Mouse (Mus musculus): Measurements from ENCODE around the gene Endod1.
A peak's percentile ranks its signal among the peaks of the same experiment; 100 is the strongest.
"Not testable (repeated sequence)": the region's sequence is repeated elsewhere in the genome, so short reads cannot be mapped to it uniquely, and the experiment has no call there.

The Endod1 gene

DNA sequence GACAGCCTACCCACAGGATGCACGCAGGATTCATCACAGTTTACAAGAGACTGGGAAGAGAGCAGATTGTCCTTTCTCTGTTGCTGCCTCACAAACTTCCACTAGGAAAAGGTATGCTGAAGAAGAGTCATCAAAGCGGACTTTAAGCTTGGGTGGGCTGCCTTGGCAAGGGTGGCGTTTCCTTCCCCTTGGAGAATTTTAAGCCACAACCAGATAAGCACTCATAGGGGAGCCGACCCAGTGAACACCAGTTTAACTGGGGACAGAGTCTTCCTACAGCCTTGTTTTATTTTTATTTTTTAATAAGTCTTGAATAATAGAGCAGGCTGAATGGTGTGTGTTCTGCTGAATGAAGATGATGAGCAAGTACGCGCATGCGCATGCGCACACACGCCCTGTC is 16.6 kb downstream of the Endod1 start:
- H3K36me3 ChIP-seq (ENCODE audit: control insufficient read depth, insufficient read depth, low read length, poor library complexity, severe bottlenecking) = no peaks in the 10 kb centered on the region
- no peaks in the 10 kb centered on the region for H3K27me3 ChIP-seq (ENCODE audit: control insufficient read depth, insufficient read depth, low read length, poor library complexity, severe bottlenecking)
- DNase-seq (ENCODE audit: low read depth, low spot score) = no peak

DNA sequence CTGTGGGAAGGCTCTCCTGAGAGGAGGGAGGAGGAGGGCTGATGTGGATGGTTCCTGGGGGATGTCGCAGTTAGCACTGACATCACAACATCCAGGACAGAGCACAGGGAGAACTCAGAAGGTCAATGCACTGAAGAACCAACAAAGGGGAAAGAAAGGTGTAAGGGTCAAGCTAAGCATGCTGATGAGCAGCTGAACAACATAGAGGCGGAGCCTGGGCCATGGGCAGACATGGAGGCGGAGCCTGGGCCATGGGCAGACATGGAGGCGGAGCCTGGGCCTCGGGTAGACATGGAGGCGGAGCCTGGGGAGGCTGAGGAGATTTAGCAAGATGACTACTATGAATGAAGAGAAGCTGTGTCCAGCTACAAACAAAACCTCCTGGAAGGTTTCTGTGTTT is 17.8 kb downstream of the Endod1 start:
- no peaks in the 10 kb centered on the region for H3K27me3 ChIP-seq (ENCODE audit: control insufficient read depth, insufficient read depth, low read length, poor library complexity, severe bottlenecking)
- H3K36me3 ChIP-seq (ENCODE audit: control insufficient read depth, insufficient read depth, low read length, poor library complexity, severe bottlenecking) = no peaks in the 10 kb centered on the region
- DNase-seq (ENCODE audit: low read depth, low spot score) = peak; percentile 28

DNA sequence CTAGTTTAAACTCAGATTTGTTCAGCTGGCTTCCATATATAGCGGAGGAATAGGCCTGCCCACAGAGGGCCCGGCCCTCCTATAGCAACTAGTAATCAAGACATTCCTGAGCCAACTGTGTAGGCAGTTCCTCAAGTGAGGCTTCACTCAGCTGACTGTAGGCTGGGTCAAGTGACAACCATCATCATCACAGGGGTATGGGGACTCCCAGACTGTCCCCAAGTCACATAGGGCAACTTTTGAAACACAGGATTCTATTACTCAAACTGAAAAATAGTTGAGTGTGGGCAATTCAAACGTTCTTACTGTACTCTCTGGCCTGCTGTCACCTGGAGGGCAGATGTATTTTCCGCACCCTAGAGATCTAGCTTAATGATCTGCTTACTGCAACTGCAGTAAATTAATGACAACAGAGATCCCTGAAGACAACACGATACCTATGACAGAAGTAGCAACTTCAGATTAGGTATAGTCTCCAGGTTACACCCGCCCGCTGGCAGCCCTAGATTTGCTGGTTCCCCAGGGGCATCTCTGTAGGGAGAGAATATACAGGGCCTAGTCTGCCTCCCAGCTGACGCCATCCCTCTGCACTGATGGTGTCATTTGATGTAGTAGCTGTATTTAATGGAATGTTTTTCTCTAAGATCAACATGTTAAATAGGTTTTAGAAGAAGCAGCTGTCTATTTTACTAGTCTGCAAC is 19.1 kb downstream of the Endod1 start:
- no peaks in the 10 kb centered on the region for H3K27me3 ChIP-seq (ENCODE audit: control insufficient read depth, insufficient read depth, low read length, poor library complexity, severe bottlenecking)
- no peaks in the 10 kb centered on the region for H3K36me3 ChIP-seq (ENCODE audit: control insufficient read depth, insufficient read depth, low read length, poor library complexity, severe bottlenecking)
- DNase-seq (ENCODE audit: low read depth, low spot score) = no peak

DNA sequence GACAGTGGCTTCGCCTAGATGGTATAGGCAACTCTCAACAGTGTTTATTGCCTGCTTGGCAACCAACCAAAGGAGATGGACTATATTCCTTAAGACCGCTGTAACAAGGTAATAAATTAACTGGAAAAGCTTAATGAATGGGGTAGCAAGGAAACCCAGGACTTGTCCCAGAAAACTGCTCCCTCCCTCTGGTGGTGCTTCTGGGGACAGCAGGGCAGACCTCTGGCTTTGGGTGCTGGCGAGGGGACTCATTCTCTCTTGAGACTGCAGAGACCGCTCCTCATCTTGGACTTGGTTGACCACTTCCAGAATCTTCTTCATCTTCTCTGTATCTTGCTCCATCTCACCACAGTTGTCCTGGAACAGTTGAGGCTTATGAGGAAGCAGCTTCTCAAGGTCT is 24.3 kb downstream of the Endod1 start:
- Histone ChIP-seq H3K27me3 (ENCODE audit: control insufficient read depth, insufficient read depth, low read length, poor library complexity, severe bottlenecking) (no peaks in the 10 kb centered on the region), H3K36me3 (ENCODE audit: control insufficient read depth, insufficient read depth, low read length, poor library complexity, severe bottlenecking) (0 out of 2 replicates have a peak, but pooled peaks cover 2% of the 10 kb centered on the region)
- peak; percentile 18 for DNase-seq (ENCODE audit: low read depth, low spot score)

DNA sequence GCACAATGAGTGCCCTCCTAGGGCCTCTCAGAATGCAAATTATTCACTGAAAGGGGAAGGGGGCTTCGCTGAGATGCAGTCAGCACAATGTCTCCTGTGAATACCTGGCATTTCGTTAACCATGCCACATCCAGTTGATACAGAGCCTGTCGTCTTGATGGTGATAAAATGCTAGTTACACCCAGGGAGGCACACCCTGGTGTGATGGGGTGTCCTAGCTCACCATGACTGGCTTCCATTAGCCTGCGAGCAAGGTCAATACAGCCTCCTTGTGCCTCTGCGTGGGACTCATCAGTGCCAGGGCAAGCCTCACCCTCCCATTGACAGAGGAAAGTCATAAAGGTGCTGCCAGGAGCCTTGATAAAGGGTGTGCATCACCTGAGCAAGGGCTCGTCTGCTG is 26.5 kb downstream of the Endod1 start:
- Histone ChIP-seq H3K27me3 (ENCODE audit: control insufficient read depth, insufficient read depth, low read length, poor library complexity, severe bottlenecking) (no peaks in the 10 kb centered on the region), H3K36me3 (ENCODE audit: control insufficient read depth, insufficient read depth, low read length, poor library complexity, severe bottlenecking) (0 out of 2 replicates have a peak, but pooled peaks cover 2% of the 10 kb centered on the region)
- DNase-seq (ENCODE audit: low read depth, low spot score) = no peak

DNA sequence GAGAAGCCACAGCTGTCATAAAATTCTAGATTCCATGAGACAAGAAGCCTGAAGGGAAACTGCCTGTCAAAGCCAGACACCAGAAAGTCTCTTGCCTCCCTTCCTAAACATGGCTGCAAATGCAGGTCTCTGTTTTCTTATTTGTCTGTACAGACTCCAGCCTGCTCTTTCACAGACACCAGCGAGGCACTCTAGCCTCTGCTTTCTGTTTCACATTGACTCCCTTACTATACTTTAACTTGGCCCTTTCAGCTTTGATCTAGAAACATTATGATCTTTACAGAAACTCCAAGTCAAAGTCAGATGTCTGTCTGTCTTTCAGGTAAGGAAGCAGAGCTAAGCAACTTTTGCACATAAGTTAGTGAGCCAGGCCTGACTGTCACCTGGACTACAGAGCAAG is 29.0 kb downstream of the Endod1 start:
- DNase-seq (ENCODE audit: low read depth, low spot score) = no peak
- Histone ChIP-seq H3K27me3 (ENCODE audit: control insufficient read depth, insufficient read depth, low read length, poor library complexity, severe bottlenecking) (no peaks in the 10 kb centered on the region), H3K36me3 (ENCODE audit: control insufficient read depth, insufficient read depth, low read length, poor library complexity, severe bottlenecking) (0 out of 2 replicates have a peak, but pooled peaks cover 2% of the 10 kb centered on the region)

DNA sequence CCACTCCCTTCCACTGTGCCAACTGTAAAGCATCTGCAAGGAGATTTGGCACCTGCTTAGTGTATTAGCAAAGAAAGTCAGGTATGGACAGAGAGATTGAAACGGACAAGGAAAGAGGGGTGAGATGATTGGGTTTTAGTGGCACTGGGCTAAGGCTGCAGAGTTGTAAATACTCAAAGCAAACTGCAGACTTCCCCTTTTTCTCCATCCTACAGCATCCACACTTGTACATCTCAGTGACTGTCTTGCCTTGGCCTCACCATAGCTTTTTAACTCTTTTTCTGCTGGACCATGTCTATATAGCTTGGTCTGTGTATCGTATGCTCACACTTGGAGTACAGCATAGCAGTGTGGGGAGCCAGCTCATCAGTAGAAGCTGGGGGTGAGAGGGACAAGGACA is 30.5 kb downstream of the Endod1 start:
- no peak for DNase-seq (ENCODE audit: low read depth, low spot score)
- Histone ChIP-seq H3K36me3 (ENCODE audit: control insufficient read depth, insufficient read depth, low read length, poor library complexity, severe bottlenecking) (no peaks in the 10 kb centered on the region), H3K27me3 (ENCODE audit: control insufficient read depth, insufficient read depth, low read length, poor library complexity, severe bottlenecking) (no peaks in the 10 kb centered on the region)

DNA sequence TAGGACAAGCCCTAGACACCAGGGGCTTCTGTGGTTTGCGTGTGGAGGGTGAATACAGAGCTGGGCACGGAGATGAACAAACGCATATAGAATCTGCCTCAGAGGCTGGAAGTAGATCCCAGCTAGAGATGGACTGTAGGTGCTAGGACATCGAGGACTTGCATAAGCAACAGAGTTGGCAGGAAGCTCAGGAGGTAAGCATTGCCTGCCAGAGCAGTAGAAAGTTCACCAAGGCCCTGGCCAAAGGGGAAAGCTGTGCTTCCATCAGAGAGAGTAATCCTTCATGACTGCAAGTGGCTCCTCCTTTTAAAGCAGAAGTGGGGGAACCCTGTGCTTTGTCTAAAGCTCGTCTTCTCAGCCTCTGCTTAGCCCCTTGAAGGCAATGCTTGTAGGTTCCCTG is 31.9 kb downstream of the Endod1 start:
- Histone ChIP-seq H3K36me3 (ENCODE audit: control insufficient read depth, insufficient read depth, low read length, poor library complexity, severe bottlenecking) (no peaks in the 10 kb centered on the region), H3K27me3 (ENCODE audit: control insufficient read depth, insufficient read depth, low read length, poor library complexity, severe bottlenecking) (no peaks in the 10 kb centered on the region)

DNA sequence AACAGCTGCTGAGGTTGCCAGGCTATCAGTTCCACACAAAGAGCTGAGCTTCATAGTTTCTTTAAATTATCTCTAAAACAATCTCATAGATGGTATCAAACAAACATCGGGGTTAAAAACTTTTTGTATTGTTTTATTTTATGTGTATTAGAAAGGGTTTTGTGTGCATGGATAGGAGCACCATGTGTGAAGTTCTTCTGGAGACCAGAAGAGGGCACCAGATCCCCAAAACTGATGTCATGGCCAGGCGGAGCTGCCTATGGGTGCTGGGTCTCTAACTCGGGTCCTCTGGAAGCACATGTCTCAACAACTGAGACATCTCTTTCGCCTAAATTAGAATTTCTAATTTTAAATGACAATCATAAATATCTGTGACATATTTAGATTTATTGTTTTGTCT is 32.9 kb downstream of the Endod1 start:
- peak; percentile 64 for DNase-seq (ENCODE audit: low read depth, low spot score)
- Histone ChIP-seq H3K27me3 (ENCODE audit: control insufficient read depth, insufficient read depth, low read length, poor library complexity, severe bottlenecking) (no peaks in the 10 kb centered on the region), H3K36me3 (ENCODE audit: control insufficient read depth, insufficient read depth, low read length, poor library complexity, severe bottlenecking) (no peaks in the 10 kb centered on the region)

More for the DNA sequence above, 31.9 kb downstream of the Endod1 start:
- no peak for DNase-seq (ENCODE audit: low read depth, low spot score)

DNA sequence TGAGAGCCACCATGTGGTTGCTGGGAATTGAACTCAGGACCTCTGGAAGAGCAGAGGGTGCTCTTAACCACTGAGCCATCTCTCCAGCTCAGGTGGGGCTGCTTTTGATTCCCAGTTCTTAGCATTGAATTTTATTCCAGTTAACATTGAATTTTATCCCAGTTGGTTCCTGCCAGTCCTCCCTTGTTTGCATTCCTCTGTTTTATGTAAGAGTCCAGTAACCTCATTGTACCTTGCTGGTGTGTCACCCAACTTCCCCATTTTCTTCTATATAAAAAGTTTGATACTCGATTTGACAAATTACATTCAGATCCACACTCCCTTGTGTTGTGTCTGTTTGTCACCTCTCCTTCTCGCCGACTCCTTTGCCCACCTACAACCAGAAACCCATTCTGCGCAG is 35.4 kb downstream of the Endod1 start:
- not testable (repeated sequence) for H3K27me3 ChIP-seq (ENCODE audit: control insufficient read depth, insufficient read depth, low read length, poor library complexity, severe bottlenecking); DNase-seq (ENCODE audit: low read depth, low spot score); H3K36me3 ChIP-seq (ENCODE audit: control insufficient read depth, insufficient read depth, low read length, poor library complexity, severe bottlenecking)

DNA sequence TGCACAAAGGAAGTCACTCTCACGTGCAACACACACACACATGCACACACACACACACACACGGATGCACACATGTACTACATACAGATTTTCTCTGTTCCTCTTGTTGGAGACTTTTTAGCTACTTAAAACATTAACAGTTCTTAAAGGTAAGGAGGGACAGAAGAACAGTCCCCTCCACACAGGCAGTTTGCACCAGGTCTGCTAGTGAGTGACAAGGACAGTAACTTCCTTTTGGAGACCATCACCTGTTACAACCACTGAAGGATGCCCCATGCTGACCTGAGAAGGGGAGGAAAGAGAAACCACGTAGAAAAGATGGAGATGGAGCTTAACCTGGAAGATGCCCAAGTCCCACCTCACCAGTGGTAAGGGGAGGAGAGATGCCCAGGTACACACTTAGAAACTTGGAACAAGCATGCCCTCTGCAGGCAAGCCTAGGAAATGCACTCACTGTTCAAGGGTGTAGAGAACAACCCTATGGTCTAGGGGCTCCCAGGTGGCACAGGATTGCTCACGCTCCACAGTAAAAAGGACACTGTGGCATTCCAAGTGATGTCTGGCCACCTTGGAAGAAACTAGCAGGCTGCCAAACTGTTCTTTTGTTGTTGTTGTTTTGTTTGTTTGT is 39.2 kb downstream of the Endod1 start:
- Histone ChIP-seq H3K27me3 (ENCODE audit: control insufficient read depth, insufficient read depth, low read length, poor library complexity, severe bottlenecking) (no peaks in the 10 kb centered on the region), H3K36me3 (ENCODE audit: control insufficient read depth, insufficient read depth, low read length, poor library complexity, severe bottlenecking) (no peaks in the 10 kb centered on the region)
- DNase-seq (ENCODE audit: low read depth, low spot score) = peak; percentile 86

DNA sequence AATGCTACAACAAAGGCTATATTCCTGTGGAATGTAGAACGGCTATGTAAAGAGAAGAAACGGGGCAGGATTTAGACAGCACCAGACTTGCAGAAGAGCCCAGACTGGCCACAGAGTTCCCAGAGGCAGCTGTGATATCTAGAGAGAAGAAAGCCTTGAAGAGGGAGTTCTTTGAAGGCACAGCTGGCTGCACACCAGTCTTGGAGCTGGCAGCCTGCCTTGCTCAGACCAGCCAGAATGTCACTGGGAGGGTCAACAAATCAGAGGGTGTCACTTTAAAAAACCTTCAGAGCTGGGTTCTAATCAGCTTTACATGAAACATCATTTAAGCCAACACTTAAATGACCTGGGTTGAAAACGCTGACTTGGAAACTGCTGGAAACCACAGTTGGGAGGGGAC is 42.6 kb downstream of the Endod1 start:
- Histone ChIP-seq H3K27me3 (ENCODE audit: control insufficient read depth, insufficient read depth, low read length, poor library complexity, severe bottlenecking) (no peaks in the 10 kb centered on the region), H3K36me3 (ENCODE audit: control insufficient read depth, insufficient read depth, low read length, poor library complexity, severe bottlenecking) (no peaks in the 10 kb centered on the region)
- no peak for DNase-seq (ENCODE audit: low read depth, low spot score)

DNA sequence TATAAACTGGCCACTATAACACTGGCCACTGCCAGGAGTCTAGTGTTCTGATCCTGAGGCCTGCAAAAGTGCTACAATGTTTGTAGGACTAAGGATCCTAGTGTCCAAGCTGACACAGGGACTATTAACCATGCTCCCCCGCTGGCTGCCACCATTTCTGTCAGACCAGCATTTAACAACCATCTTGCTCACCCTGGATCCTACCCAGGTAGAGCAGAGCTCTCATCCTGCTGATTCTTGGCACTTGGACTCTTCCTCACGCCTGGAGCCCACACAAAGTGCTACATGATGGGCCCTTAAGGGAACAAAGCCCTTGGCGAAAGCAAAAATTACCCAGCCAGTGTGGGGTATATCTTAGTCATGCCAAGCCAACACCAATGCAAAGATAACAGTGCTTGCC is 44.4 kb downstream of the Endod1 start:
- H3K36me3 ChIP-seq (ENCODE audit: control insufficient read depth, insufficient read depth, low read length, poor library complexity, severe bottlenecking) = no peaks in the 10 kb centered on the region
- DNase-seq (ENCODE audit: low read depth, low spot score) = no peak
- H3K27me3 ChIP-seq (ENCODE audit: control insufficient read depth, insufficient read depth, low read length, poor library complexity, severe bottlenecking) = no peaks in the 10 kb centered on the region

DNA sequence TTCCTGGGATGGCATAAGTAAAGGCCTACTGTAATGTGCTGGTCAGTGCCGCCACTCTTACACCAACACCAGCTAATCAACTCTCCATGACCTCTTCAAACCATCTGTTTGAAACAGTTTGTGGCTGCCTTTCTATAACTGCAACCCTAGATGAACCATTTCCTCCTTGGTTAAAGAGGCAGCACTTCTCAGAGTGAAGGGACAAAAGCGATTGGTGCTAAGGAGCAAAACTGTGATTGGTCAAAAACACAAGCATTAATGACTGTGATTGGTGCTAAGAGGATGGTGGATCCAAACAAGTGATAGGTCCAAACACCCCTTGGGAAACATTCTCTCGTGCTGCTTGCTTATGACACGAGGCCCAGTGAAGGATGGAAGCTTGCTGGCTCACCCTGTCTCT is 45.5 kb downstream of the Endod1 start:
- H3K27me3 ChIP-seq (ENCODE audit: control insufficient read depth, insufficient read depth, low read length, poor library complexity, severe bottlenecking) = no peaks in the 10 kb centered on the region
- no peak for DNase-seq (ENCODE audit: low read depth, low spot score)
- 0 out of 2 replicates have a peak, but pooled peaks cover 2% of the 10 kb centered on the region for H3K36me3 ChIP-seq (ENCODE audit: control insufficient read depth, insufficient read depth, low read length, poor library complexity, severe bottlenecking)

DNA sequence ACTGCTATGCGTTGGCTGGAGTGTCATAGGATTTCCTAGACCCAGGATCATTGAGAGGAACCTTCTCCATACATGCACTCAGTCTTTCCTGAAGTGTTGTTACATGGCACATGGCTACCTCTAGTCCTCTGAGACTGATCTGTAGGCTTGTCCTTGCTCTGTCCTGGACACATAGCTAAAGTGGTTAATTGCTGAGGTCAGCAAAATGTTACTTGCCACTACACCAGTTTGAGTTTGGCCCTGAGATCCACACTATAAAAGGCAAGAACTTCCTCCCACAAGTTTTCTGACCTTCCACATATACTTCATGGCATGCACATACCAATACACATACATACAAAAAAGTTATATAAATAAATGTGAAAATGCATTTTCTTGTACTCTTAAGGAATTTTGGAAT is 64.7 kb downstream of the Endod1 start:
- H3K36me3 ChIP-seq (ENCODE audit: control insufficient read depth, insufficient read depth, low read length, poor library complexity, severe bottlenecking) = peaks cover 25% of the 10 kb centered on the region
- H3K27me3 ChIP-seq (ENCODE audit: control insufficient read depth, insufficient read depth, low read length, poor library complexity, severe bottlenecking) = no peaks in the 10 kb centered on the region
- DNase-seq (ENCODE audit: low read depth, low spot score) = no peak

DNA sequence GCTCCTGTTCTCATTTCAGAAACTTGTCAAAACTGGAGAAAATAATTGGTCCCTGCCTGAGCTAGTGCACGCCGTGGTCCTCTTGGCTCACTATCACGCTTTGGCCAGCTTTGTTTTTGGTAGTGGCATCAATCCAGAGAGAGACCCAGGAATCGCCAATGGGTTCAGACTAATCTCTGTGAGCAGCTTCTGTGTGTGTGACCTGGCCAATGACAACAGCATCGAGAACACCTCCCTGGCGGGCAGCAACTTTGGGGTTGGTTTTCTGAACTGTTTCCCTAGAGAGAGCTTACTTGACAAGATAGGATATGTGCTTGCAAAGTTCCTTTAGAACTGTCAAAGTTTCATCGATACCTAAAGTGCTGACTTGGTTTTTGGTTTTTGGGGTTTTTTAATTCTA is 66.8 kb downstream of the Endod1 start:
- no peak for DNase-seq (ENCODE audit: low read depth, low spot score)
- Histone ChIP-seq H3K36me3 (ENCODE audit: control insufficient read depth, insufficient read depth, low read length, poor library complexity, severe bottlenecking) (peaks cover 24% of the 10 kb centered on the region), H3K27me3 (ENCODE audit: control insufficient read depth, insufficient read depth, low read length, poor library complexity, severe bottlenecking) (no peaks in the 10 kb centered on the region)
